Comparison of ENCODE assay signal across 8 mouse cellular contexts in genomic region chr10:26376546-26377331, GRCm38 (mm10). TPM values are rescaled to one million over a fixed set of nuclear protein-coding genes. Genes with fewer than 3 reads are reported as not detected.
DNase-seq lines count a peak whose midpoint lies in the region; ATAC-seq lines count a peak whose summit lies in the region.

No protein-coding gene starts in this region.

- H3K4me2 ChIP-seq in lung, embryonic 16.5 days (ENCODE audit: low read depth, low read length), result peak overlapping the region; percentile 82
- H3K4me2 ChIP-seq in embryonic facial prominence, embryonic 11.5 days (ENCODE audit: low read depth, low read length), result peak overlapping the region; percentile 57
- H3K4me2 ChIP-seq in neural tube, embryonic 13.5 days, result peak overlapping the region; percentile 99

- no peak for ATAC-seq in lung, embryonic 16.5 days (ENCODE audit: low read depth)
- no peak for ATAC-seq in embryonic facial prominence, embryonic 11.5 days (replicated peaks; ENCODE audit: insufficient number of reproducible peaks, low FRiP score, low TSS enrichment, low read depth)
- no peak for ATAC-seq in neural tube, embryonic 13.5 days (ENCODE audit: low read depth)

- peak overlapping the region; percentile 94 for H3K4me3 ChIP-seq in lung, embryonic 16.5 days (ENCODE audit: low read length)
- peak overlapping the region; percentile 87 for H3K4me3 ChIP-seq in embryonic facial prominence, embryonic 11.5 days (ENCODE audit: low read depth, low read length)
- peak overlapping the region; percentile 91 for H3K4me3 ChIP-seq in limb, embryonic 10.5 days
- peak overlapping the region; percentile 85 for H3K4me3 ChIP-seq in neural tube, embryonic 13.5 days

- WGBS in lung, embryonic 16.5 days, result 44% methylated on average over 10 of the region's 10 CpGs
- WGBS in embryonic facial prominence, embryonic 11.5 days, result 38% methylated on average over 10 of the region's 10 CpGs
- 40% methylated on average over 10 of the region's 10 CpGs for WGBS in limb, embryonic 10.5 days
- 26% methylated on average over 10 of the region's 10 CpGs for WGBS in neural tube, embryonic 13.5 days

- no peaks in the 10 kb centered on the region for H3K9me3 ChIP-seq in lung, embryonic 16.5 days (ENCODE audit: control insufficient read depth, low read length)
- no peaks in the 10 kb centered on the region for H3K9me3 ChIP-seq in embryonic facial prominence, embryonic 11.5 days (replicated peaks; ENCODE audit: control insufficient read depth, low read length)
- no peaks in the 10 kb centered on the region for H3K9me3 ChIP-seq in limb, embryonic 10.5 days (replicated peaks)
- H3K9me3 ChIP-seq in neural tube, embryonic 13.5 days, result no peaks in the 10 kb centered on the region

- no peak for DNase-seq in lung, postnatal 10 days
- peak; percentile 42 for DNase-seq in embryonic facial prominence, embryonic 11.5 days (ENCODE audit: low spot score)
- no peak for DNase-seq in limb, embryonic 10.5 days (ENCODE audit: low spot score)
- DNase-seq in gastrocnemius, postnatal 4 days (ENCODE audit: low spot score in 2 of 2), result no peak
- DNase-seq in ovary, adult 18-20 months (ENCODE audit: low spot score), result no peak
- no peak for DNase-seq in left cerebral cortex, adult 9 months (ENCODE audit: low spot score in 2 of 2)

- peak overlapping the region; percentile 91 for H3K9ac ChIP-seq in lung, embryonic 16.5 days (ENCODE audit: low read length)
- H3K9ac ChIP-seq in embryonic facial prominence, embryonic 11.5 days (replicated peaks; ENCODE audit: low read length), result peak overlapping the region; percentile 96
- H3K9ac ChIP-seq in neural tube, embryonic 13.5 days, result peak overlapping the region; percentile 94

- H3K27me3 ChIP-seq in lung, embryonic 16.5 days (ENCODE audit: control insufficient read depth, insufficient read depth, low read depth, low read length), result no peaks in the 10 kb centered on the region
- H3K27me3 ChIP-seq in embryonic facial prominence, embryonic 11.5 days (ENCODE audit: control insufficient read depth, insufficient read depth, low read length), result no peaks in the 10 kb centered on the region
- no peaks in the 10 kb centered on the region for H3K27me3 ChIP-seq in limb, embryonic 10.5 days (ENCODE audit: low read depth, poor library complexity, severe bottlenecking)
- H3K27me3 ChIP-seq in neural tube, embryonic 13.5 days, result no peaks in the 10 kb centered on the region

- no peak overlapping the region for H3K27ac ChIP-seq in lung, embryonic 16.5 days (ENCODE audit: low read length)
- no peak overlapping the region for H3K27ac ChIP-seq in embryonic facial prominence, embryonic 11.5 days (replicated peaks; ENCODE audit: low read depth, low read length)
- peak overlapping the region; percentile 100 for H3K27ac ChIP-seq in limb, embryonic 10.5 days
- peak overlapping the region; percentile 96 for H3K27ac ChIP-seq in neural tube, embryonic 13.5 days (replicated peaks)

- peaks cover 1% of the 10 kb centered on the region for H3K4me1 ChIP-seq in lung, embryonic 16.5 days (replicated peaks; ENCODE audit: control insufficient read depth, insufficient read depth, low read length)
- 0 out of 2 replicates have a peak, but pooled peaks cover 2% of the 10 kb centered on the region for H3K4me1 ChIP-seq in embryonic facial prominence, embryonic 11.5 days (ENCODE audit: control insufficient read depth, insufficient read depth, low read length)
- peaks cover 21% of the 10 kb centered on the region for H3K4me1 ChIP-seq in limb, embryonic 10.5 days
- H3K4me1 ChIP-seq in neural tube, embryonic 13.5 days (replicated peaks), result peaks cover 28% of the 10 kb centered on the region

- no peaks in the 10 kb centered on the region for H3K36me3 ChIP-seq in lung, embryonic 16.5 days (ENCODE audit: control insufficient read depth, insufficient read depth, low read length)
- no peaks in the 10 kb centered on the region for H3K36me3 ChIP-seq in embryonic facial prominence, embryonic 11.5 days (replicated peaks; ENCODE audit: control insufficient read depth, insufficient read depth, low read depth, low read length)
- H3K36me3 ChIP-seq in limb, embryonic 10.5 days, result no peaks in the 10 kb centered on the region
- no peaks in the 10 kb centered on the region for H3K36me3 ChIP-seq in neural tube, embryonic 13.5 days

RNA-seq across cellular contexts. Expression of gene L3mbtl3, which starts 1.0 kb away (rescaled TPM):
- 12.6 and 13.5 TPM in 2 replicates for polyA plus RNA-seq in lung, embryonic 16.5 days (2015; fragmentation: Nextera tagmentation; extraction: Ambion mirVana)
- polyA plus RNA-seq in embryonic facial prominence, embryonic 11.5 days (2014; fragmentation: Nextera tagmentation; extraction: Ambion mirVana), result 21.1 and 24.9 TPM in 2 replicates
- 25.1 and 34.8 TPM in 2 replicates for polyA plus RNA-seq in limb, embryonic 10.5 days (2016; fragmentation: Nextera tagmentation; extraction: Ambion mirVana)
- 19.7 and 20.6 TPM in 2 replicates for polyA plus RNA-seq in neural tube, embryonic 13.5 days (2015; fragmentation: Nextera tagmentation; extraction: Ambion mirVana)
- 10 to 100 TPM; 10.6 to 11.2 TPM for total RNA-seq in gastrocnemius, postnatal 4 days (2021)

Comparison
In these comparisons a context has a peak if more than half of its experiments do, and no peak if none do; other contexts are left out.
1. H3K27ac ChIP-seq: peak in limb, embryonic 10.5 days (single experiment) and neural tube, embryonic 13.5 days (single experiment); none in lung, embryonic 16.5 days (single experiment) and embryonic facial prominence, embryonic 11.5 days (single experiment).
2. Peak in every context shown above with its lines, with median percentiles within 50 percentile points of each other: H3K4me2 ChIP-seq, H3K4me3 ChIP-seq and H3K9ac ChIP-seq.